Mouse (Mus musculus) E14TG2a.4 (cell line): ENCODE data around the gene Eps15.

ENCODE experiments used
- CTCF ChIP-seq: conservative IDR thresholded peaks from 2 replicates; pipeline ENCODE4 v1.5.1; 2014; ENCODE audit warnings: low read length
- NANOG ChIP-seq: IDR thresholded peaks from 2 replicates; pipeline ENCODE4 v1.6.1; 2014; ENCODE audit warnings: borderline replicate concordance, low read length, mixed read lengths
- POU5F1 ChIP-seq: IDR thresholded peaks from 2 replicates; pipeline ENCODE4 v1.6.1; 2014; ENCODE audit warnings: low read length, borderline replicate concordance

- TF ChIP-seq CTCF (no peak), POU5F1 (no peak), NANOG (no peak)
These were observed 98.0 kb downstream of the Eps15 start for GRCm38 (mm10) chr4:109378107-109378506.
